8 mouse cellular contexts compared by ENCODE assay signal in the genomic region with DNA sequence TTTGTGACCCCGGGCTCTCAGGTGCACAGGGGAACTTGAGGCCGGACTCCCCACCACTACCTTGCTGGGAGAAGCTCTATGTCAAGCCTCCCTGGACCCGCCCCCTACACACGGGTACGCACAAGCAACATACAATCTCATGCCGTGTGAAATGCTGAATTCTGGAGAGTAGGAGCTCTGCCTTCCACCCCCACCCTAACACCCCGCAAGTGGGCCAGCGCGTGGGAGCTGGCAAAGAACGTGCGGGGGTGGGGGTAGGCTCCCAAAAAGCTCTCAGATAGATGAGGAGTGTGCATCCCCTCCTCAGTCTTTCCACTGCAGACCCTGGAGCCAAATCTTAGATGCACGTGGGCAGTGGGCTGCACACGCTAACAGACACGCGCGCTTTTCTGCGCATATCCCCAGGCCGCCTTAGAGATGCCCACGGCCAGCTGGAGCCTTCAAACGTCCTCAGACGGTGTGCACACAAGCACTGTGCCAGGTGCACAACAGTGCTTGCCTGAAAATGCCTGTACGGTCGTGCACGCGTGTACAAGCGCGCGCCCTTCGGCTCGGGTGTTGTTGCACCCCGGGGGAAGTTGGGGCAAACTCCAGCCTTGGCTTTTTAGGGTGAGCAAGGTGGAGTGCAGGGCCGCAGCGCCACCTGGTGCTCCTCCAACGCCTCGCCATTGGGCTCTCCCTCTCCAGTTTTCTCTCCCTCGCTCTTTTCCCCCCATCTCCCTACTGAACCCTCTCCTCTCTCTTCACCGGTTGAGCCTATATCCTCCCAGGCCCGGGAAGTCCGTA. TPM values are rescaled to one million over a fixed set of nuclear protein-coding genes. Genes with fewer than 3 reads are reported as not detected.
DNase-seq lines count a peak whose midpoint lies in the region; ATAC-seq and TF ChIP-seq lines count a peak whose summit lies in the region.

No protein-coding gene starts in this region.

- TF ChIP-seq CTCF in heart, adult 2 months (IDR thresholded peaks at IDR 0.05), result peak; percentile 75

- 2% methylated on average over 39 of the region's 39 CpGs for WGBS in heart, adult 2 months
- WGBS in heart, embryonic 12.5 days, result 2% methylated on average over 39 of the region's 39 CpGs
- 3% methylated on average over 39 of the region's 39 CpGs for WGBS in liver, embryonic 12.5 days (ENCODE audit: insufficient replicate concordance)
- WGBS in neural tube, embryonic 13.5 days, result 2% methylated on average over 39 of the region's 39 CpGs

- TF ChIP-seq EP300 in heart, adult 2 months (IDR thresholded peaks at IDR 0.05; ENCODE audit: insufficient read depth, low read depth, low read length), result no peak

- H3K4me3 ChIP-seq in heart, adult 2 months, result no peak overlapping the region
- peak overlapping the region; percentile 44 for H3K4me3 ChIP-seq in heart, embryonic 12.5 days
- H3K4me3 ChIP-seq in liver, embryonic 12.5 days, result peak overlapping the region; percentile 15; the same call in 1 of the 2 replicates
- H3K4me3 ChIP-seq in neural tube, embryonic 13.5 days, result peak overlapping the region; percentile 55

- ATAC-seq in common myeloid progenitor, adult 5-6 weeks (replicated peaks; ENCODE audit: low read depth, poor library complexity, severe bottlenecking), result peak; percentile 45; the same call in 1 of the 2 replicates
- ATAC-seq in heart, embryonic 12.5 days (ENCODE audit: insufficient number of reproducible peaks, low FRiP score), result peak; percentile 45; the same call in 1 of the 2 replicates
- ATAC-seq in liver, embryonic 12.5 days, result peak; percentile 27; the same call in 1 of the 2 replicates
- peak; percentile 70 for ATAC-seq in neural tube, embryonic 13.5 days (ENCODE audit: low read depth)

- peak; percentile 9 to 41 for DNase-seq in heart, adult 2 months
- DNase-seq in heart, adult 9 months (ENCODE audit: low spot score in 2 of 2), result no peak
- peak; percentile 45 for DNase-seq in kidney, postnatal 14 days
- no peak for DNase-seq in c-Kit-positive CD71-positive TER-119-positive erythroid progenitor cells, embryonic 14.5 days (ENCODE audit: low spot score)

- TF ChIP-seq POLR2A in heart, adult 2 months (IDR thresholded peaks at IDR 0.05; ENCODE audit: insufficient read depth, low read depth, low read length), result no peak

- H3K4me2 ChIP-seq in heart, embryonic 12.5 days, result peak overlapping the region; percentile 77
- peak overlapping the region; percentile 54 for H3K4me2 ChIP-seq in liver, embryonic 12.5 days
- peak overlapping the region; percentile 85 for H3K4me2 ChIP-seq in neural tube, embryonic 13.5 days

- H3K27ac ChIP-seq in heart, adult 2 months, result no peak overlapping the region
- H3K27ac ChIP-seq in heart, embryonic 12.5 days (ENCODE audit: poor library complexity, severe bottlenecking), result no peak overlapping the region
- no peak overlapping the region for H3K27ac ChIP-seq in liver, embryonic 12.5 days
- H3K27ac ChIP-seq in neural tube, embryonic 13.5 days (replicated peaks), result peak overlapping the region; percentile 76; the same call in 1 of the 2 replicates

- no peaks in the 10 kb centered on the region for H3K4me1 ChIP-seq in heart, adult 2 months (ENCODE audit: control insufficient read depth, insufficient read depth, low read length)
- H3K4me1 ChIP-seq in heart, embryonic 12.5 days (replicated peaks), result peaks cover 33% of the 10 kb centered on the region
- no peaks in the 10 kb centered on the region for H3K4me1 ChIP-seq in liver, embryonic 12.5 days
- H3K4me1 ChIP-seq in neural tube, embryonic 13.5 days (replicated peaks), result peaks cover 40% of the 10 kb centered on the region

- H3K9me3 ChIP-seq in heart, embryonic 12.5 days (replicated peaks), result no peaks in the 10 kb centered on the region
- H3K9me3 ChIP-seq in liver, embryonic 12.5 days (replicated peaks), result no peaks in the 10 kb centered on the region
- H3K9me3 ChIP-seq in neural tube, embryonic 13.5 days, result no peaks in the 10 kb centered on the region

- no peak overlapping the region for H3K9ac ChIP-seq in heart, adult 2 months (ENCODE audit: low read depth, low read length)
- H3K9ac ChIP-seq in heart, embryonic 12.5 days, result no peak overlapping the region; the same call in 1 of the 2 replicates
- H3K9ac ChIP-seq in liver, embryonic 12.5 days, result no peak overlapping the region
- peak overlapping the region; percentile 74 for H3K9ac ChIP-seq in neural tube, embryonic 13.5 days

- no peaks in the 10 kb centered on the region for H3K36me3 ChIP-seq in heart, adult 2 months (ENCODE audit: control insufficient read depth, insufficient read depth, low read length)
- no peaks in the 10 kb centered on the region for H3K36me3 ChIP-seq in heart, embryonic 12.5 days
- H3K36me3 ChIP-seq in liver, embryonic 12.5 days, result no peaks in the 10 kb centered on the region
- H3K36me3 ChIP-seq in neural tube, embryonic 13.5 days, result no peaks in the 10 kb centered on the region

- no peaks in the 10 kb centered on the region for H3K79me2 ChIP-seq in heart, adult 2 months (replicated peaks; ENCODE audit: control insufficient read depth, insufficient read depth, low read length)

- intact Hi-C loops in heart, adult 2 months (cut with DNase I), result loop anchor here (1.0 to 5.0 kb wide), 3 partner anchors 984 to 1111 kb away; no protein-coding TSS in a partner anchor

- H3K27me3 ChIP-seq in heart, adult 2 months (ENCODE audit: control insufficient read depth, insufficient read depth, low read length), result peaks cover 5% of the 10 kb centered on the region
- peaks cover 83% of the 10 kb centered on the region for H3K27me3 ChIP-seq in heart, embryonic 12.5 days (replicated peaks)
- peaks cover 66% of the 10 kb centered on the region for H3K27me3 ChIP-seq in liver, embryonic 12.5 days (replicated peaks)
- H3K27me3 ChIP-seq in neural tube, embryonic 13.5 days, result peaks cover 66% of the 10 kb centered on the region

RNA-seq across cellular contexts. Expression of gene Grin2a, which starts 1.9 kb away (rescaled TPM):
- under 1 TPM; 0.07 to 0.10 TPM for total RNA-seq in heart, adult 2 months (2021)
- 0.02 and 0.03 TPM in 2 replicates for polyA plus RNA-seq in heart, adult 2 months (2012; rRNA removed)
- total RNA-seq in common myeloid progenitor, adult 5-6 weeks (2017), result not detected in 2 replicates
- 0.71 and 0.98 TPM in 2 replicates for polyA plus RNA-seq in heart, embryonic 12.5 days (2016; fragmentation: Nextera tagmentation; extraction: Ambion mirVana)
- polyA plus RNA-seq in liver, embryonic 12.5 days (2016; fragmentation: Nextera tagmentation; extraction: Ambion mirVana), result 0.02 and 0.04 TPM in 2 replicates
- 5.0 and 5.2 TPM in 2 replicates for polyA plus RNA-seq in neural tube, embryonic 13.5 days (2015; fragmentation: Nextera tagmentation; extraction: Ambion mirVana)

Comparison
In these comparisons a context has a peak if more than half of its experiments do, and no peak if none do; other contexts are left out.
1. DNase-seq: peak in heart, adult 2 months (2 of 2) and kidney, postnatal 14 days (single experiment); none in heart, adult 9 months (0 of 2) and c-Kit-positive CD71-positive TER-119-positive erythroid progenitor cells, embryonic 14.5 days (single experiment).
2. Peak in every context shown above with its lines, with median percentiles within 50 percentile points of each other: ATAC-seq and H3K4me2 ChIP-seq.